Mouse (Mus musculus) c-Kit-positive CD71-negative TER-119-negative erythroid progenitor cells, embryonic 14.5 days (primary cell): ENCODE measurements around the gene Ttll3.

Experiments
- DNase-seq: peaks from one replicate; pipeline ENCODE4 v3.0.0-alpha.2; 2013; ENCODE audit warnings: low read depth

Gene Ttll3

GRCm38 (mm10) chr6:113379246-113379645, 9.8 kb upstream of the Ttll3 start:
- no peak for DNase-seq

- DNase-seq: no peak
These were observed 8.6 kb upstream of the Ttll3 start for GRCm38 (mm10) chr6:113380480-113380879.

GRCm38 (mm10) chr6:113384351-113384927, 4.6 kb upstream of the Ttll3 start:
- no peak for DNase-seq

GRCm38 (mm10) chr6:113385160-113385714, 3.8 kb upstream of the Ttll3 start:
- DNase-seq: no peak

GRCm38 (mm10) chr6:113386025-113386424, 3.0 kb upstream of the Ttll3 start:
- no peak for DNase-seq

- no peak for DNase-seq
These were observed 1.7 kb downstream of the Ttll3 start for GRCm38 (mm10) chr6:113390715-113391114.

- no peak for DNase-seq
These were observed 2.9 kb downstream of the Ttll3 start for GRCm38 (mm10) chr6:113392015-113392386.

GRCm38 (mm10) chr6:113392387-113393071, 3.5 kb downstream of the Ttll3 start:
- DNase-seq: no peak

GRCm38 (mm10) chr6:113393951-113394350, 4.9 kb downstream of the Ttll3 start:
- DNase-seq: no peak

- DNase-seq: no peak
These were observed 5.8 kb downstream of the Ttll3 start for GRCm38 (mm10) chr6:113394811-113395210.

GRCm38 (mm10) chr6:113395501-113395900, 6.4 kb downstream of the Ttll3 start:
- no peak for DNase-seq

GRCm38 (mm10) chr6:113396270-113397030, 7.4 kb downstream of the Ttll3 start:
- no peak for DNase-seq

- DNase-seq: no peak
These were observed 13.0 kb downstream of the Ttll3 start for GRCm38 (mm10) chr6:113402094-113402493.

GRCm38 (mm10) chr6:113404649-113405448, 15.8 kb downstream of the Ttll3 start:
- no peak for DNase-seq

GRCm38 (mm10) chr6:113405483-113405882, 16.4 kb downstream of the Ttll3 start:
- no peak for DNase-seq

- no peak for DNase-seq
These were observed 17.6 kb downstream of the Ttll3 start for GRCm38 (mm10) chr6:113406683-113407082.

- DNase-seq: no peak
These were observed 20.9 kb downstream of the Ttll3 start for GRCm38 (mm10) chr6:113410001-113410400.

- DNase-seq: no peak
These were observed 27.4 kb downstream of the Ttll3 start for GRCm38 (mm10) chr6:113416416-113416815.

GRCm38 (mm10) chr6:113418441-113419198, 29.6 kb downstream of the Ttll3 start:
- no peak for DNase-seq

- DNase-seq: peak; percentile 99
These were observed 30.1 kb downstream of the Ttll3 start, which contains the start of gene Rpusd3 for GRCm38 (mm10) chr6:113419199-113419587. Gene Rpusd3, minus strand, starts transcription at chr6:113419340.

- no peak for DNase-seq
These were observed 33.9 kb downstream of the Ttll3 start for GRCm38 (mm10) chr6:113423000-113423399.
